Mouse (Mus musculus): Measurements from ENCODE around the gene Gm17387.

GRCm38 (mm10) chr7:141073782-141074181, 44.9 kb downstream of the Gm17387 start:
- TF ChIP-seq POLR2A (IDR thresholded peaks at IDR 0.05; ENCODE audit: borderline replicate concordance, extremely low read depth, low read depth, low read length) (no peak), CTCF (IDR thresholded peaks at IDR 0.05; ENCODE audit: insufficient read depth, low read length) (no peak)
